Mouse (Mus musculus): ENCODE data around the gene Kcnab1.

The Kcnab1 gene

GRCm38 (mm10) chr3:65204356-65205075 is 95.3 kb downstream of the Kcnab1 start:
- no peak for DNase-seq

DNA sequence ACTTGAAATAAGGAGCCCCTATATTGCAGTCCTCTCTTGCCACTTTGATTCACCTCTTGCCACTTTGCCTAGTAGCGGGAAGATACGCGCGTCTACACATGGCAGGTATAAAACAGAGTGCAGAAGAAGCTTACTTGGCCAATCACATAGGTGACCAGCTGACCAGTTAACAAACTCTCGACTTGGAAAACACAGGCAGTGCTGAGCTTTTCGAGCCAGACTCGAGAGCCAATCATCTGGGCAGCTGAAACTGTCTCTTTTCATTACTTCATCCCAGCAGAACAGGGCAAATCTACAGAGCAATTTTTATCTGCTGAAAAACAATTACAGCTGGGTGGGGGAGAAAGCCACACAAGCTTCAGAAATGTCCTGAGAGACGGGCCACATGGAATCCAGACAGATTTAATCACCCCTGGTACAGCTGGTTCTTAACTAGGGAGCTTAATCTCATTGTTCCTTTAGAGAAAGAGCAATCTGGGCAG is 96.4 kb downstream of the Kcnab1 start:
- no peak for DNase-seq

DNA sequence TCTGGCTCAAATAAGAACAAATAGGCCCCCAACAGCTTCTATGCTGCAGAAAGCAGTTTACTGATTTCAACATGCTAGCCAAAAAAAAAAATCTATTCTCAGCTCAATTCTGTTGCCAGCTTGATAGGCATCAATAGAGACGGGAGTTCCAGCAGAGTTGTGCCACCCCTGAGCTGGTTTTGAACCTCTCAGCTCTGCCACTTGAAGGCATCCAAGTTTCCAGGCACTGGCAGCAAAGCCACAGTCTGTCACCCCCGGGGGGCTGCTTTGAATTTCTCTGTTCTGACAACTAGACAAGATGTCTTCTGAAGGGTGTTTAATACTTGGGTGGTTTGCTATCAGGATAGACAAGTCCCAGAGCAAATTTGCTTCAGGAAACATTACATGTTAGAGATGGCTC is 104.5 kb downstream of the Kcnab1 start:
- DNase-seq = no peak

GRCm38 (mm10) chr3:65214635-65215034 is 105.5 kb downstream of the Kcnab1 start:
- no peak for DNase-seq

DNA sequence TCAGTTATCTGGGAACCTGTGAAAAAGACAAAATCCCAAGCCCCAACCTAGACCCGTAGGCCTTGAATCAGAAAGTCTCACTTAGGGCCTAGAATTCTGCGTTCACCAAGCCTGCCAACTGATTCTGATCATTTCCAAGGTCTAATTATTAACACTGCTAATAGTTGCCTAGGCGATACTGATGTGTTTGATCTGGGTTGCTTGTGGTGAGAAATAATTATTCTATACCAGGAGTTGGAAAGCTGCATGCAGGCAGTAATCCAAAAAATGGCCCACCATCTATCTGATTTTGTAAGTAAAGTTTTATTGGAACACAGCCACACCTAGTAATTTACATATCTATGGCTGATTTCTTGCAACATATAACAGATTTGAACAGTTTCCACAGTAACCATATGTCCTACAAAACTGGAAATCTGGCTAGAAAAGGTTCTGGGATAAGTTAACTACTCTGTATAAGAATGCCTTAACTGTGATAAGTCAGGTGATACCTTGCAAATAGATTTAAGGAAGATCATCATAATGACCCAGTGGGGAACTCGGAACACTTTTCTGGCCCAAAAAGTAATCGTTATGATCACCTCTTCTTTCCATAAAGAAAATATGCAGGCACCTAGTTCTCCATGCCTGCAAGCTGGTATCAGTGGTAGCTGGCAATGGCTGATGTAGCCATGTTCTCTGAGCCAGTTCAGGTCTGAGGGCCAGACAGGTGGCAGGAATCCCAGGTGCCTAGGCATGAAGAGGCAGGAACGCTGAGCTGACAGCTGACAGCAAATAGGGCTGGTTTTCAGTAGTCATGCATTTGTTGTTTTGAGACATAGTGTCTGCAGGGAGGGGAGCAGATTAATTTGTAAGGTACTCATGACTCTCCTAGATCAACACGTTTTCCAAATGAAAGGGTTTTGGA is 108.7 kb downstream of the Kcnab1 start:
- DNase-seq = no peak

DNA sequence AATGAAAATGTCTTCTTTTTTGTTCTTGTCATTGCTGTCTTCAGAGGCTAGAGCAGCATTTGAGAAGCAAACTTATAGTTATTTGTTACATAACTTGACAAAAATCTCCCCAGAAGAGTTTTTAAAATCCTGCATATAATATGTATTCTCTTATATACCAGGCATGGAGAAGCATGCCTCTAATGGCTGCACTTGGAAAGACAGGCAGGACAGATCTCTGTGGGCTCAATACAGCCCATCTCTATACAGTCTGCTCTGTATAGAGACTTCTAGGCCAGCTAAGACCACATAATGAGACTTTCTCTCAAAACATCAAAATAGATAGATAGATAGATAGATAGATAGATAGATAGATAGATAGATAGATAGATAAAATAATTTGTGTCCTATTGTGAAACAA is 111.1 kb downstream of the Kcnab1 start:
- DNase-seq = no peak

GRCm38 (mm10) chr3:65223635-65224034 is 114.5 kb downstream of the Kcnab1 start:
- no peak for DNase-seq

DNA sequence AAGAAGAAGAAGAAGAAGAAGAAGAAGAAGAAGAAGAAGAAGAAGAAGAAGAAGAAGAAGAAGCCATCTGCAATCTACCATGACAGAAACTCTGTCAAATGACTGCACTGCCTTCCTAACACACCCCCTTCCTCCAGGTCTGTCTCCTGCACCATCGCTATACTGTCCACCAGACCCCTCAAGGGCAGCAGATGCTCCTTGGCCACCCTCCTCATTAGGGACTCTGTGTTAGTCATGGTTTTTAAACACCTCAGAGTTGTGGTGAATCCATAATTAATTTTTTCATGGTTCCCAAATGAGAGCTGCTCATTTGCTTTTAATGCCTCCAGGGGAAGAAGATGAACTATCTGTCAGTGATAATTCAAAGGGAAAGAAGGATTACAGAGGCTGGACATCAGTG is 121.8 kb downstream of the Kcnab1 start:
- DNase-seq = no peak

DNA sequence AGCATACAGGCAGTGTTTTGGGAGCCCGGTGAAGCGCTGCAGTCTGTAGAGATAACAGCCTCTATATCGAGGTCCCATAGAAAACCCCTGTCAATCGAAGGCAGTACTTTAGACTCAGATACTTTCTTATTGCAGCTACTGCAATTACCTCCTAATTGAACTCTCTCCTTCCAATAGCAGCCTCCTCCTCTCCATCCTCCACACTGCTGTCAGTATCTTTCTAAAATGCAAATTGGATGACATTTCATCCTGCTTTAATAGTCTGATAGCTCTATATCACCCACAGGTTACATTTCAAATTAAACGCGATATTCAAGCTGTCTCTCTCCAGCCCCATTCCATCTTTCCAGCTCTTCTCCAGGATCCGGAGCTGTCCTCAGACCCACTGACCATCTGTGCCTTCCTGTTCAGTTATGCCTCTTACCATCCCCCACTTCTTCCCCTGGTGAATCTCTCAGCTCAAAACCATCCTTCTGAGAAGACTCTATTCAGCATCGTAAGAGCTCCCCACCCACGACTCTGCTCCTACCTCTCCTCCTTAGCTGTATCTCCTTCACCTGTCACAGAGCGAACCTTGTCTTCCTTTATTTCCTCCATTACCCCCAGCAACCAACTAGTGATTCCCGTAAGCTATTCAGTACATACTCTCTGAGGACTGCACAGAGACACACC is 122.4 kb downstream of the Kcnab1 start:
- DNase-seq = no peak

DNA sequence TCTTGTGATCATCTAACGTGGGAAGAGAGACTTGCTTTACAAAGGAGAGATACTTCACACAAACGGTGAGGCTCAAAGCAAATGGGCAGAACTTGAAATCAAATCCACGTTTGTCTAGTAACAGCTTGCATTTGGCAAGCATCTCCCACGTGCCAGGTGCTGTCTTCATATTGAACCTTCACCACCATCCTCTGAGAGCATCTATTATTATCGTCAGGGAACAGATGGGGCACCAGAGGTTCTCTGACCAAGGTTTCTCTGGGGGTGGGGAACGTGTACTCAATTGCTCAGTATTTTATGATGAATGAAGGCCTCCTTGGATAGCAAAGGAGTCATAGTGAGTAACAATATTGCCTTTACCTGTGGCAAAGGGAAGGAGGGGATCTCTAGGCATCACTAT is 139.8 kb downstream of the Kcnab1 start:
- no peak for DNase-seq

GRCm38 (mm10) chr3:65260521-65260920 is 151.3 kb downstream of the Kcnab1 start:
- DNase-seq = no peak

- no peak for DNase-seq
These were observed 153.6 kb downstream of the Kcnab1 start for GRCm38 (mm10) chr3:65262506-65263422.

- no peak for DNase-seq
These were observed 164.1 kb downstream of the Kcnab1 start for GRCm38 (mm10) chr3:65273317-65273716.

DNA sequence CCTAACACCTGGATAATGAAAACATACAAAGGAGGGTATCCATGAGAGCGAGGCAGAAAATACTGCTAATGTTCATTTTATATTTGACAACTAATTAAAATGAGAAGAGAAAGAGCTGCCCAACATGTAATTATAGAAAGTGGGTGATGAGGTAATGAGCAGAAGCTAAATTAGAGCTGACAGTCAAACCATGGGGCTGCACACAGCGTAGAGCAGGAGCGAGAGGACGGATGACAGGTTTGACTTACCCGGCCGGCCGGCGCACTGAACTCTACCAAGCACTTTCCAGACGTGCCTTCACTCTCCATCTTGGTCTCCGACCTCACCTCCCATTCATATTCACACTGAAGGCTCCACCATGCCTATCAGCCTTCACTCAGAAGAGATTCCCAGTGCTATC is 168.6 kb downstream of the Kcnab1 start:
- no peak for DNase-seq

DNA sequence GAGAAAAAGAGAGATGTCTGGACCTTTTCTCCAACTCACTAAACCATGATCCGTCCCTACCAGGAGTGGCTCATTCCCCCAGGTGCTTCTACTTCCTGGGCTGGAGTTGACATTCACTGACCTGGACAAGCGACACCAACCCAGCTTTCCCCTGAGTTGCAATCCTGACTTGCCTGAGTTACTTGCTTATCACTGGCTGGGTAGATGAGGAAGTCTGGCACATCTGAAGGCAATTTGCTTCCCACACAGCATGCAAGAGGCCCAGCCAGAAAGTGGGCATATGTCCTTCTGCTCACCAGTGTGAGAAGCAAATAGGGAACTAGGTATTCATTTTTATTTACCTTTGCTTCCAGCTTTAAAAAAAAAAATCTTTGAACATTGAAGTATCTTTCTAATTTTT is 174.2 kb downstream of the Kcnab1 start:
- no peak for DNase-seq

DNA sequence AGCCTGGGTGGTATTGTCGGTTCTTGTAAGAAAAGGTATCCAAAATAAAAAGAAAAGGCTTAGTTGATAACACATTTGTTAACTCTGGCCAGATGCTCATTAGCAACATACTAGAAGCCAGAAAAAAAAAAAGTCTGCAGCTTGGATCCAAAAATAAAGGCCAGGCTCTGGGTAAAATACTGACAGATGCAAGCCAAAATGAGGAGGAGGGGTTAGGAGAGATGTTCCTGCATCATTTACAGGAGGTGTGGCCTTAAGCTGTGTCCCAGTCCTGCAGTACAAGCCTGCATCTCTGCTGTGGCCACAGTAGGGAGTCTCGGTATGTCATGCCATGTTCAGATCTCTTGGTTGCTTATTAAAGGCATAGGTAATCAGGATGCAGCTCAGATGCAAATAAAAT is 179.8 kb downstream of the Kcnab1 start:
- no peak for DNase-seq

GRCm38 (mm10) chr3:65296996-65297395 is 187.8 kb downstream of the Kcnab1 start:
- no peak for DNase-seq

GRCm38 (mm10) chr3:65299205-65299604 is 190.0 kb downstream of the Kcnab1 start:
- no peak for DNase-seq

DNA sequence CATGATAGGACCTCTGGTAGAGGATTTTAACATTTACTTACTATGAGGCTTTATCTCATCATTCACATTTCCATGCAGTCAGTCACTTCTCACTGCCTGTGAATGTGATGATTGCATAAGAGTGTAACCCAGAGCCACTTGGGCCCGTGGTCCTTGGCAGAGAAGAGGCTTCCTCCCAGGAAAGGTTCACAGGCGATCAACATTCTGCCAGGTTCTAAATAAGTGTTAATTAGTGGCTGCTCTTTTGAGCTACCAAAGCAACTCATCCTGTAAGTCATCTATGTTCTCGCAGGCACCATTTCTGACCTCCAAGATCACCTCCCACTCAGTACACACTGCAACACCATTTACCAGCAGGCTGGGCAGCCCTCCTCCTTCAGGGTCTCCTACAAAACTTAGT is 192.3 kb downstream of the Kcnab1 start:
- no peak for DNase-seq

DNA sequence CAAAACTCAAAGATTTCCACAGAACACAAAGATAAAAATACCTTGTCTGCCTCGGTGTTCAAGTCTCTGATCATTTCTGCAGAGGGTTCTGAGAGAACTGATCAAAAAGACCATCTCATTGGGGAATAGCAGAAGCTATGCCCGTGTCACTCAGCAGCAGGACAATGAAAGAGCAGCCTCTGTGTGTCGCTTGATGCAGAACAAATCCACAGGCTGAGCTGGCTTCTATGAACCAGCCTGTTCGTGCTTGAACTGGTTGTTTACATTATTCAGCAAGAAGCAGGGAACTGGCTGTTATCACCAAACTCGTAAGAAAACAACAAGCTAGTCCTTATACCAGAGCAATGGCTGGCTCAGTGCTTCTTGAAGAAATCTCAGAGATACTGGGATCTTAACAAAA is 193.4 kb downstream of the Kcnab1 start:
- DNase-seq = no peak

DNA sequence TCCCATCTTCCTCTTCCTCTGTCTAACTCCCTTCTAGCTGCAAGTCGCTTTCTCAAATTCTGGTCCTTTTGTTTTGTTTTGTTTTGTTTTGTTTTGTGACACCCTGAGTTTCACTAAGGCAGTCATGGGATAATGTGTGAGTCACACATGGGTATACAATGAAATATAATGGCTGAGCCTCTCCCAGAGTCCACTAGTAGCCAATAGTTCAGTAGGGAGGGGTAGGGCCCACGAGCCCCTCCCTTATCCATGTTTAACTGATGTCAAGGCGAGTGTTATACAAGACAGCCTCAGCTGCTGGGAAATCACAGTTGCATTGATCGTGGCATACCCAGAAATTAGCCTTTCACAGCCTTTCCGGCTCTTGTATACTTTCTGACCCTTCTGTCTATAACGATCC is 206.7 kb downstream of the Kcnab1 start:
- DNase-seq = no peak

DNA sequence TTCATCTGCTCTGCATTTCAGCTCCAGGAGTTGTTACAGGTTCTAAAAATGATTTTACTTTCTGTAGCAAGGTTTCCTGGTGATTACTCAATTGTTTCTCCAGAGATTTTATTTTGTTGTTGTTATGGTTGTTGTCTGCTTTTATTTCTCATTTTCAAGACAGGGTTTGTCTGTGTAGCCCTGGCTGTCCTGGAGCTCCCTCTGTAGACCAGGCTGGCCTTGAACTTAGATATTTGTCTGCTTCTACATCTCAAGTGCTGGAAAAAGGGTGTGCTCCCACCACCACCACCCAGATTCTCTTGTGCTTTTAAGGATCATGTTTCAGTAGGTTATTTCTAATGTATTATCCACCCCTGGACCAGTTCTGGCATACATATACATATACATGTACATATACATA is 207.6 kb downstream of the Kcnab1 start:
- no peak for DNase-seq
